In genomic region chr3:135677064-135677463, GRCm38 (mm10) we compare ENCODE assay signal across 25 mouse cellular contexts.
"Had no signal": no experiment of that assay in that cellular context is flagged by ENCODE, and none has a peak within 500 bp of the region (broad histone marks: within the 10 kb centered on the region; RNA-seq: fewer than 3 reads in every experiment).

No protein-coding gene starts in this region.

- H3K36me3 ChIP-seq: heart, embryonic 12.5 days; hindbrain, embryonic 13.5 days; hindbrain, embryonic 15.5 days; limb, embryonic 10.5 days; limb, embryonic 12.5 days; liver, embryonic 12.5 days had no signal

- H3K4me2 ChIP-seq: heart, embryonic 12.5 days; hindbrain, embryonic 13.5 days; hindbrain, embryonic 15.5 days; limb, embryonic 12.5 days; liver, embryonic 12.5 days had no signal

- H3K4me3 ChIP-seq: heart, adult 2 months; heart, embryonic 10.5 days; heart, embryonic 12.5 days; hindbrain, embryonic 13.5 days; hindbrain, embryonic 15.5 days; layer of hippocampus, adult 2 months; left cerebral cortex, adult 2 months; limb, embryonic 10.5 days; limb, embryonic 12.5 days; liver, embryonic 12.5 days had no signal

- H3K27me3 ChIP-seq: heart, embryonic 12.5 days; hindbrain, embryonic 13.5 days; hindbrain, embryonic 15.5 days; limb, embryonic 12.5 days; liver, embryonic 12.5 days had no signal

- H3K9me3 ChIP-seq: heart, embryonic 10.5 days; heart, embryonic 12.5 days; hindbrain, embryonic 13.5 days; hindbrain, embryonic 15.5 days; limb, embryonic 10.5 days; limb, embryonic 12.5 days; liver, embryonic 12.5 days had no signal

- DNase-seq: gastrocnemius, postnatal 14 days; gastrocnemius, postnatal 36 days; heart, adult 11 months; heart, adult 2 months; heart, postnatal 10 days; kidney, adult 11 months; kidney, adult 2 months; kidney, postnatal 10 days; kidney, postnatal 25 days; kidney, postnatal 4 days; liver; liver, postnatal 0 days; lung, adult 2 months had no signal

- H3K27ac ChIP-seq: heart, adult 2 months; heart, embryonic 10.5 days; hindbrain, embryonic 13.5 days; hindbrain, embryonic 15.5 days; hindbrain, postnatal 0 days; layer of hippocampus, adult 2 months; left cerebral cortex, adult 2 months; limb, embryonic 10.5 days; limb, embryonic 12.5 days; liver, embryonic 12.5 days; liver, embryonic 14.5 days had no signal

- H3K9ac ChIP-seq: heart, embryonic 12.5 days; hindbrain, embryonic 13.5 days; hindbrain, embryonic 15.5 days; limb, embryonic 12.5 days; liver, embryonic 12.5 days; liver, embryonic 14.5 days; liver, postnatal 0 days had no signal

- ATAC-seq: hindbrain, postnatal 0 days; intestine, embryonic 16.5 days; liver, embryonic 12.5 days had no signal
